Mouse (Mus musculus): ENCODE results near the gene A4gnt. TPM values are rescaled to one million over a fixed set of nuclear protein-coding genes. Genes with fewer than 3 reads are reported as not detected.
"Not testable (repeated sequence)": the region's sequence is repeated elsewhere in the genome, so short reads cannot be mapped to it uniquely, and the experiment has no call there.

A4gnt gene
- total and polyA plus RNA-seq, 3 experiments = 0.16 TPM; not detected in 2

GRCm38 (mm10) chr9:99580655-99581054, 31.6 kb upstream of the A4gnt start:
- H3K36me3 ChIP-seq (replicated peaks) = peaks cover 75% of the 10 kb centered on the region
- H3K27me3 ChIP-seq (ENCODE audit: insufficient read depth, low read length) = no peaks in the 10 kb centered on the region
- no peak for DNase-seq (ENCODE audit: low spot score)
- H3K4me3 ChIP-seq (ENCODE audit: low read depth, low read length) = no peak overlapping the region
- ATAC-seq (ENCODE audit: extremely low read depth, insufficient number of reproducible peaks, low FRiP score, poor library complexity, severe bottlenecking) = no peak
- no peaks in the 10 kb centered on the region for H3K9me3 ChIP-seq (replicated peaks)
- peaks cover 17% of the 10 kb centered on the region for H3K4me1 ChIP-seq (ENCODE audit: insufficient read depth, low read depth, low read length)
- TF ChIP-seq GATA1 (IDR thresholded peaks at IDR 0.05; ENCODE audit: borderline replicate concordance, low read length) = no peak
- TF ChIP-seq CTCF (IDR thresholded peaks at IDR 0.05; ENCODE audit: low read depth, low read length) = no peak; the same call in 1 of the 2 replicates
- no peak for TF ChIP-seq TAL1 (conservative IDR thresholded peaks at IDR 0.05; ENCODE audit: low read depth, low read length)
- no peak for TF ChIP-seq POLR2AphosphoS5 (IDR thresholded peaks at IDR 0.05; ENCODE audit: insufficient replicate concordance, low read depth, low read length)
- no peak for TF ChIP-seq GATA2 (IDR thresholded peaks at IDR 0.05; ENCODE audit: borderline replicate concordance, low read depth, low read length)

- TF ChIP-seq CTCF (IDR thresholded peaks at IDR 0.05; ENCODE audit: low read depth, low read length) (peak; percentile 94), GATA2 (IDR thresholded peaks at IDR 0.05; ENCODE audit: borderline replicate concordance, low read depth, low read length) (no peak)
- peaks cover 13% of the 10 kb centered on the region for H3K27me3 ChIP-seq (ENCODE audit: insufficient read depth, low read length)
- peak; percentile 40 for ATAC-seq (ENCODE audit: extremely low read depth, insufficient number of reproducible peaks, low FRiP score, poor library complexity, severe bottlenecking)
- peak; percentile 33 for DNase-seq (ENCODE audit: low spot score)
- H3K4me3 ChIP-seq (ENCODE audit: low read depth, low read length) = no peak overlapping the region
- H3K9me3 ChIP-seq (replicated peaks) = no peaks in the 10 kb centered on the region
- peaks cover 28% of the 10 kb centered on the region for H3K36me3 ChIP-seq (replicated peaks)
- no peaks in the 10 kb centered on the region for H3K4me1 ChIP-seq (ENCODE audit: insufficient read depth, low read depth, low read length)
Measured at GRCm38 (mm10) chr9:99587505-99588202, 24.6 kb upstream of the A4gnt start.

GRCm38 (mm10) chr9:99591144-99591543, 21.2 kb upstream of the A4gnt start:
- Histone ChIP-seq H3K36me3 (replicated peaks) (no peaks in the 10 kb centered on the region), H3K9me3 (replicated peaks) (peaks cover 3% of the 10 kb centered on the region), H3K4me1 (ENCODE audit: insufficient read depth, low read depth, low read length) (no peaks in the 10 kb centered on the region), H3K4me3 (ENCODE audit: low read depth, low read length) (no peak overlapping the region), H3K27me3 (ENCODE audit: insufficient read depth, low read length) (peaks cover 13% of the 10 kb centered on the region)
- ATAC-seq (ENCODE audit: extremely low read depth, insufficient number of reproducible peaks, low FRiP score, poor library complexity, severe bottlenecking) = no peak
- DNase-seq (ENCODE audit: low spot score) = no peak
- TF ChIP-seq GATA2 (IDR thresholded peaks at IDR 0.05; ENCODE audit: borderline replicate concordance, low read depth, low read length) (no peak), GATA1 (IDR thresholded peaks at IDR 0.05; ENCODE audit: borderline replicate concordance, low read length) (no peak), TAL1 (conservative IDR thresholded peaks at IDR 0.05; ENCODE audit: low read depth, low read length) (no peak), POLR2AphosphoS5 (IDR thresholded peaks at IDR 0.05; ENCODE audit: insufficient replicate concordance, low read depth, low read length) (no peak), CTCF (IDR thresholded peaks at IDR 0.05; ENCODE audit: low read depth, low read length) (no peak)

- not testable (repeated sequence) for H3K9me3 ChIP-seq (replicated peaks); H3K4me3 ChIP-seq (ENCODE audit: low read depth, low read length); H3K27me3 ChIP-seq (ENCODE audit: insufficient read depth, low read length); DNase-seq (ENCODE audit: low spot score); H3K36me3 ChIP-seq (replicated peaks); ATAC-seq (ENCODE audit: extremely low read depth, insufficient number of reproducible peaks, low FRiP score, poor library complexity, severe bottlenecking); H3K4me1 ChIP-seq (ENCODE audit: insufficient read depth, low read depth, low read length)
Measured at GRCm38 (mm10) chr9:99599127-99599526, 13.2 kb upstream of the A4gnt start.

GRCm38 (mm10) chr9:99603566-99603965, 8.7 kb upstream of the A4gnt start:
- DNase-seq (ENCODE audit: low spot score) (no peak), ATAC-seq (ENCODE audit: extremely low read depth, insufficient number of reproducible peaks, low FRiP score, poor library complexity, severe bottlenecking) (no peak)
- Histone ChIP-seq H3K4me1 (ENCODE audit: insufficient read depth, low read depth, low read length) (no peaks in the 10 kb centered on the region), H3K4me3 (ENCODE audit: low read depth, low read length) (no peak overlapping the region), H3K9me3 (replicated peaks) (no peaks in the 10 kb centered on the region), H3K27me3 (ENCODE audit: insufficient read depth, low read length) (no peaks in the 10 kb centered on the region), H3K36me3 (replicated peaks) (no peaks in the 10 kb centered on the region)
- TF ChIP-seq TAL1 (conservative IDR thresholded peaks at IDR 0.05; ENCODE audit: low read depth, low read length) (no peak), GATA2 (IDR thresholded peaks at IDR 0.05; ENCODE audit: borderline replicate concordance, low read depth, low read length) (no peak), GATA1 (IDR thresholded peaks at IDR 0.05; ENCODE audit: borderline replicate concordance, low read length) (no peak)

GRCm38 (mm10) chr9:99619688-99620087, 7.4 kb downstream of the A4gnt start:
- Histone ChIP-seq H3K36me3 (replicated peaks) (no peaks in the 10 kb centered on the region), H3K4me1 (ENCODE audit: insufficient read depth, low read depth, low read length) (no peaks in the 10 kb centered on the region), H3K27me3 (ENCODE audit: insufficient read depth, low read length) (no peaks in the 10 kb centered on the region), H3K4me3 (ENCODE audit: low read depth, low read length) (no peak overlapping the region), H3K9me3 (replicated peaks) (no peaks in the 10 kb centered on the region)
- ATAC-seq (ENCODE audit: extremely low read depth, insufficient number of reproducible peaks, low FRiP score, poor library complexity, severe bottlenecking) (no peak), DNase-seq (ENCODE audit: low spot score) (no peak)
- TF ChIP-seq POLR2AphosphoS5 (IDR thresholded peaks at IDR 0.05; ENCODE audit: insufficient replicate concordance, low read depth, low read length) (no peak), GATA2 (IDR thresholded peaks at IDR 0.05; ENCODE audit: borderline replicate concordance, low read depth, low read length) (no peak), TAL1 (conservative IDR thresholded peaks at IDR 0.05; ENCODE audit: low read depth, low read length) (no peak), CTCF (IDR thresholded peaks at IDR 0.05; ENCODE audit: low read depth, low read length) (no peak), GATA1 (IDR thresholded peaks at IDR 0.05; ENCODE audit: borderline replicate concordance, low read length) (no peak)

GRCm38 (mm10) chr9:99620196-99620595, 7.9 kb downstream of the A4gnt start:
- Histone ChIP-seq H3K4me1 (ENCODE audit: insufficient read depth, low read depth, low read length) (no peaks in the 10 kb centered on the region), H3K27me3 (ENCODE audit: insufficient read depth, low read length) (no peaks in the 10 kb centered on the region), H3K4me3 (ENCODE audit: low read depth, low read length) (no peak overlapping the region), H3K9me3 (replicated peaks) (no peaks in the 10 kb centered on the region), H3K36me3 (replicated peaks) (no peaks in the 10 kb centered on the region)
- TF ChIP-seq CTCF (IDR thresholded peaks at IDR 0.05; ENCODE audit: low read depth, low read length) (no peak), POLR2AphosphoS5 (IDR thresholded peaks at IDR 0.05; ENCODE audit: insufficient replicate concordance, low read depth, low read length) (no peak), GATA2 (IDR thresholded peaks at IDR 0.05; ENCODE audit: borderline replicate concordance, low read depth, low read length) (no peak)
- ATAC-seq (ENCODE audit: extremely low read depth, insufficient number of reproducible peaks, low FRiP score, poor library complexity, severe bottlenecking) = no peak
- DNase-seq (ENCODE audit: low spot score) = no peak
